Mouse (Mus musculus) lung, embryonic 14.5 days (tissue): ENCODE data around the gene Gm45062. TPM values are rescaled to one million over a fixed set of nuclear protein-coding genes. Genes with fewer than 3 reads are reported as not detected.
A peak's percentile ranks its signal among the peaks of the same experiment; 100 is the strongest.

Source experiments
- ATAC-seq: fragments of 200-750 bp; cut with Nextera tagmentation; 2 replicates; pipeline ENCODE4 v1.8.0; 2017; ENCODE audit warnings: mild to moderate bottlenecking, moderate TSS enrichment, moderate library complexity; ENCODE audit not compliant: insufficient read depth
- DNase-seq: peaks from one replicate; pipeline ENCODE4 v3.0.0-alpha.2; 2015
- H3K27ac ChIP-seq: fragments of 300-500 bp; sonication (generic); 2 replicates; pipeline ENCODE4 v1.5.1; 2014; ENCODE audit warnings: low read depth, mild to moderate bottlenecking, moderate library complexity
- H3K27me3 ChIP-seq: fragments of 300-500 bp; sonication (generic); 2 replicates; pipeline ENCODE4 v1.6.1; 2014; ENCODE audit warnings: low read length, control low read depth; ENCODE audit not compliant: insufficient read depth
- H3K36me3 ChIP-seq: fragments of 300-500 bp; sonication (generic); 2 replicates; pipeline ENCODE4 v1.6.1; 2014; ENCODE audit warnings: control low read depth; ENCODE audit not compliant: insufficient read depth
- H3K4me1 ChIP-seq: fragments of 300-500 bp; sonication (generic); 2 replicates; pipeline ENCODE4 v1.6.1; 2014; ENCODE audit warnings: antibody characterized with exemption, control low read depth; ENCODE audit not compliant: insufficient read depth
- H3K4me2 ChIP-seq: fragments of 300-500 bp; sonication (generic); 2 replicates; pipeline ENCODE4 v1.6.1; 2014; ENCODE audit warnings: mild to moderate bottlenecking
- H3K4me3 ChIP-seq: fragments of 300-500 bp; sonication (generic); 2 replicates; pipeline ENCODE4 v1.5.1; 2014; ENCODE audit warnings: low read depth, low read length
- H3K9ac ChIP-seq: fragments of 300-500 bp; sonication (generic); 2 replicates; pipeline ENCODE4 v1.6.1; 2014
- H3K9me3 ChIP-seq: fragments of 300-500 bp; sonication (generic); 2 replicates; pipeline ENCODE4 v1.6.1; 2016; ENCODE audit warnings: low read depth, low read length, control low read depth
- CTCF ChIP-seq: IDR thresholded peaks from 2 replicates; pipeline ENCODE4 v1.5.1; 2016; ENCODE audit warnings: antibody characterized with exemption, low read depth
- WGBS: fragments of 180-500 bp; shearing (Covaris S2); extraction: QIAGEN DNeasy Blood & Tissue Kit; methylation state at CpG from one replicate; pipeline ENCODE4 v1.1.7; 2014; 5-methylcytosine and 5-hydroxymethylcytosine counted together
- polyA plus RNA-seq: library from polyadenylated mRNA; unstranded; fragments of >200 nt; fragmentation: Nextera tagmentation; extraction: Ambion mirVana; gene quantifications from 2 replicates; pipeline ENCODE4 v1.2.1, GENCODE M21; 2014

Gene Gm45062
- polyA plus RNA-seq, 1 experiment from 2014 or later: 9.8 TPM

DNA sequence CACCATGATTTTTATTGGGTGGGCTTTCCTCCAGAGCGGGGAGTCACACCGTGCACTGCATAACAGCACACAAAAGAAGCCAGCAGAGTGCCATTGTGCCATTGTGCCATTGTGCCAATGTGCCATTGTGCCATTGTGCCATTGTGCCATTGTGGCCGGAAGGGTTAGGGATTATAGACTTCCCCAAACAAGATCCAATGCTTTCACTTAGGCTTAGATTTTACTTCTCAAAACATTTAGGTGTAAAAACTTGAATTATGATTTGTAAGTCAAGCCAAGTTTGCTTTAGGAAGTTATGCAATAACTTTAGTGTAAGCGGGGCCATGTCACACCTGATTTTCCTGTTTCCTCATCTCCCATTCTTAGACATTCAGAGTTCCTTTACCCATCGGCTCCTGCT lies 156.6 kb downstream of the Gm45062 start:
- Histone ChIP-seq H3K36me3 (no peaks in the 10 kb centered on the region), H3K9ac (no peak overlapping the region), H3K27me3 (no peaks in the 10 kb centered on the region), H3K4me3 (no peak overlapping the region), H3K4me1 (no peaks in the 10 kb centered on the region), H3K9me3 (no peaks in the 10 kb centered on the region), H3K27ac (no peak overlapping the region), H3K4me2 (no peak overlapping the region)
- DNase-seq (no peak), ATAC-seq (no peak)
- TF ChIP-seq CTCF: no peak
- 82% methylated on average over 5 of the region's 5 CpGs for WGBS

- no peak overlapping the region for H3K9ac ChIP-seq
- H3K4me3 ChIP-seq: no peak overlapping the region
- WGBS: 35% methylated on average over 8 of the region's 8 CpGs
- DNase-seq (peak; percentile 45), ATAC-seq (peak; percentile 75)
- H3K4me1 ChIP-seq: no peaks in the 10 kb centered on the region
- TF ChIP-seq CTCF: no peak
- no peaks in the 10 kb centered on the region for H3K9me3 ChIP-seq
- H3K27me3 ChIP-seq: no peaks in the 10 kb centered on the region
- no peaks in the 10 kb centered on the region for H3K36me3 ChIP-seq
- peak overlapping the region; percentile 78 for H3K27ac ChIP-seq
- no peak overlapping the region for H3K4me2 ChIP-seq
These were observed 157.7 kb downstream of the Gm45062 start for GRCm38 (mm10) chr6:8416802-8417569.

DNA sequence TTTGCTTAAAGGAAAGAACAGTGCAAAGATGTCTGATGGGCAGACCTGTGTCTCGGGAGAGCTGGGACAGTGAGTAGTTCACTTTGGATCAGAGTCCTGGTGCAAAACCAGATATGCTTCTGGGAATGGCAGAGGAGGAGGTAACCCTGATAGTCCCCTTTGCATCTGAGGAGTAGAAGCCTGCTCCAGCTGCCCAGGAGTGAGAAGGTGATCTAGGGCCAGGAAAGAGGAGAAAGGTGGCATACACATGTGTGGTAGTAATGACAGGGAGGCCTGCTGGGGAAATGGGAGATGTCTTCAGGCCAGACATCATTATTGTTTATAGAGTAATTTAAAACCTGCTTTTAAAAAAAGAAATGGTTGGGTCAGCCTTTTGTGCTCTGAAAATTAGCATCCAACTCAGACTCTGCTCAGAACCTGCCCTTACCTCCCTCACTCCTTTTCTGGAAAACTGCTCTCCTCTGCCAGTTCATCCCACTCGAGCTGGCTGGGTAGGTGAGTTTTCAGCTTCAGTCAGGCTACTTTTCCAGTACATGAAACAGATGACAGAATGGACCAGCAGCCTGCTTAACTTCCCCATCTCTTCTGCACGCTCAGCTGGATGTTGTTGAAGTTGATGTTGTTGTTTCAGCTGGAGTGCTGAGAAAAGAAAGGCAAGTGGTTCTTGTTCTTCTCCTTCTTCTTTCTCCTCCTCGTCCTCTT lies 160.4 kb downstream of the Gm45062 start:
- Histone ChIP-seq H3K27ac (no peak overlapping the region), H3K4me1 (no peaks in the 10 kb centered on the region), H3K4me2 (no peak overlapping the region), H3K4me3 (no peak overlapping the region), H3K27me3 (no peaks in the 10 kb centered on the region), H3K36me3 (no peaks in the 10 kb centered on the region), H3K9me3 (no peaks in the 10 kb centered on the region), H3K9ac (no peak overlapping the region)
- no peak for ATAC-seq
- 49% methylated on average over 4 of the region's 4 CpGs for WGBS
- DNase-seq: no peak
- TF ChIP-seq CTCF: no peak

- Histone ChIP-seq H3K4me2 (no peak overlapping the region), H3K36me3 (no peaks in the 10 kb centered on the region), H3K27me3 (no peaks in the 10 kb centered on the region), H3K4me1 (no peaks in the 10 kb centered on the region), H3K4me3 (no peak overlapping the region), H3K9me3 (no peaks in the 10 kb centered on the region), H3K27ac (no peak overlapping the region), H3K9ac (no peak overlapping the region)
- TF ChIP-seq CTCF: no peak
- ATAC-seq (no peak), DNase-seq (no peak)
- WGBS: 97% methylated on average over 1 of the region's 1 CpGs
These were observed 160.9 kb downstream of the Gm45062 start for GRCm38 (mm10) chr6:8420187-8420503.

DNA sequence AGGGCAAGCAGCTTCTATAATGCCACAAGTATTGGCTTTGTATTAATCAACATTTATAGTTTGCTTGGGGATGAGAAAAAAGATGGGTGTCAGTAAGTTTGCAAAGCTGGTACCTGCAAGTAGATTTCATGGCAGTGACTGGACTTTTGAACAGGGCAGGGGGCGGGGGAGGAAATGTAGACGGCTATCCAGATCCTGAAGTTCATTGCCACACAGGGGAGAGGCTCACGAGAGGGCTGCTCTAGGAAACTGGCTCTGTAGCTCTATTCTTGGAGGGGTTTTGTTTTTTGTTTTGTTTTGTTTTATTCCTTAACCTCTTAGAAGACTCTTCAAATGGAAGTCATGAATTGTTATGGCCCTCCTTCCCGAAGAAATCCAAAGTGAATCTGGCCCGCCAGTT lies 162.2 kb downstream of the Gm45062 start:
- 70% methylated on average over 5 of the region's 5 CpGs for WGBS
- no peak overlapping the region for H3K9ac ChIP-seq
- H3K9me3 ChIP-seq: no peaks in the 10 kb centered on the region
- H3K4me2 ChIP-seq: no peak overlapping the region
- DNase-seq (no peak), ATAC-seq (no peak)
- H3K27me3 ChIP-seq: no peaks in the 10 kb centered on the region
- no peaks in the 10 kb centered on the region for H3K36me3 ChIP-seq
- no peak for TF ChIP-seq CTCF
- no peak overlapping the region for H3K27ac ChIP-seq
- H3K4me1 ChIP-seq: no peaks in the 10 kb centered on the region
- no peak overlapping the region for H3K4me3 ChIP-seq

- Histone ChIP-seq H3K27ac (no peak overlapping the region), H3K9me3 (no peaks in the 10 kb centered on the region), H3K4me2 (no peak overlapping the region), H3K36me3 (no peaks in the 10 kb centered on the region), H3K4me3 (no peak overlapping the region), H3K9ac (no peak overlapping the region), H3K27me3 (no peaks in the 10 kb centered on the region), H3K4me1 (no peaks in the 10 kb centered on the region)
- DNase-seq (no peak), ATAC-seq (no peak)
- 70% methylated on average over 10 of the region's 10 CpGs for WGBS
- no peak for TF ChIP-seq CTCF
These were observed 162.8 kb downstream of the Gm45062 start for GRCm38 (mm10) chr6:8421959-8422581.

- ATAC-seq (no peak), DNase-seq (no peak)
- H3K4me3 ChIP-seq: no peak overlapping the region
- H3K9me3 ChIP-seq: no peaks in the 10 kb centered on the region
- WGBS: 73% methylated on average over 2 of the region's 2 CpGs
- TF ChIP-seq CTCF: no peak
- no peak overlapping the region for H3K9ac ChIP-seq
- no peaks in the 10 kb centered on the region for H3K4me1 ChIP-seq
- H3K36me3 ChIP-seq: no peaks in the 10 kb centered on the region
- H3K4me2 ChIP-seq: no peak overlapping the region
- H3K27me3 ChIP-seq: no peaks in the 10 kb centered on the region
- no peak overlapping the region for H3K27ac ChIP-seq
These were observed 163.9 kb downstream of the Gm45062 start for GRCm38 (mm10) chr6:8423142-8423541.
